Mouse (Mus musculus) liver, embryonic 11.5 days (tissue): ENCODE results near the gene Kcnh5. TPM values are rescaled to one million over a fixed set of nuclear protein-coding genes. Genes with fewer than 3 reads are reported as not detected.

ENCODE experiments used
- ATAC-seq: fragments of 200-750 bp; cut with Nextera tagmentation; replicated peaks from 2 replicates; pipeline ENCODE4 v1.8.0; 2017; ENCODE audit warnings: moderate number of reproducible peaks, mild to moderate bottlenecking, moderate TSS enrichment, moderate library complexity; ENCODE audit not compliant: low FRiP score
- DNase-seq: peaks from one replicate; pipeline ENCODE4 v3.0.0-alpha.2; 2017; ENCODE audit warnings: low spot score
- H3K27ac ChIP-seq: fragments of 300-500 bp; sonication (generic); 2 replicates; pipeline ENCODE4 v1.5.1; 2014; ENCODE audit warnings: mild to moderate bottlenecking, low read depth, low read length, control low read depth
- H3K27me3 ChIP-seq: fragments of 300-500 bp; sonication (generic); replicated peaks from 2 replicates; pipeline ENCODE4 v1.6.1; 2014; ENCODE audit warnings: low read length, mixed read lengths; ENCODE audit not compliant: control insufficient read depth, insufficient read depth
- H3K36me3 ChIP-seq: fragments of 300-500 bp; sonication (generic); 2 replicates; pipeline ENCODE4 v1.6.1; 2014; ENCODE audit warnings: mild to moderate bottlenecking, low read length, moderate library complexity, mixed read lengths; ENCODE audit not compliant: control insufficient read depth, insufficient read depth
- H3K4me1 ChIP-seq: fragments of 300-500 bp; sonication (generic); replicated peaks from 2 replicates; pipeline ENCODE4 v1.6.1; 2014; ENCODE audit warnings: low read length, mixed read lengths; ENCODE audit not compliant: control insufficient read depth, insufficient read depth
- H3K4me2 ChIP-seq: fragments of 300-500 bp; sonication (generic); 2 replicates; pipeline ENCODE4 v1.6.1; 2014; ENCODE audit warnings: mild to moderate bottlenecking, control low read depth, moderate library complexity
- H3K4me3 ChIP-seq: fragments of 300-500 bp; sonication (generic); 2 replicates; pipeline ENCODE4 v1.5.1; 2014; ENCODE audit warnings: low read depth, low read length, control low read depth
- H3K9ac ChIP-seq: fragments of 300-500 bp; sonication (generic); 2 replicates; pipeline ENCODE4 v1.6.1; 2014; ENCODE audit warnings: low read depth, low read length, control low read depth
- H3K9me3 ChIP-seq: fragments of 300-500 bp; sonication (generic); 2 replicates; pipeline ENCODE4 v1.6.1; 2016; ENCODE audit warnings: low read length, inconsistent platforms, mixed read lengths; ENCODE audit not compliant: control insufficient read depth
- WGBS: fragments of 180-500 bp; shearing (Covaris S2); extraction: QIAGEN DNeasy Blood & Tissue Kit; methylation state at CpG from one replicate; pipeline ENCODE4 v1.1.7; 2014; 5-methylcytosine and 5-hydroxymethylcytosine counted together
- polyA plus RNA-seq: library from polyadenylated mRNA; unstranded; fragments of >200 nt; fragmentation: Nextera tagmentation; extraction: Ambion mirVana; gene quantifications from 2 replicates; pipeline ENCODE4 v1.2.1, GENCODE M21; 2014

Gene Kcnh5
- polyA plus RNA-seq, 1 experiment from 2014 or later: 0.05 TPM

GRCm38 (mm10) chr12:75036694-75037093 is 140.4 kb downstream of the Kcnh5 start:
- H3K36me3 ChIP-seq: no peaks in the 10 kb centered on the region

GRCm38 (mm10) chr12:75031970-75032864 is 144.9 kb downstream of the Kcnh5 start:
- Histone ChIP-seq H3K4me1 (no peaks in the 10 kb centered on the region), H3K27ac (no peak overlapping the region), H3K9me3 (no peaks in the 10 kb centered on the region), H3K9ac (no peak overlapping the region), H3K27me3 (no peaks in the 10 kb centered on the region), H3K4me2 (no peak overlapping the region), H3K36me3 (no peaks in the 10 kb centered on the region), H3K4me3 (no peak overlapping the region)
- ATAC-seq: no peak
- DNase-seq: no peak
- 85% methylated on average over 8 of the region's 8 CpGs for WGBS

More at GRCm38 (mm10) chr12:75036694-75037093, 140.4 kb downstream of the Kcnh5 start:
- no peaks in the 10 kb centered on the region for H3K27me3 ChIP-seq
- no peak overlapping the region for H3K4me2 ChIP-seq
- no peak overlapping the region for H3K9ac ChIP-seq
- ATAC-seq: no peak
- H3K9me3 ChIP-seq: no peaks in the 10 kb centered on the region
- H3K27ac ChIP-seq: no peak overlapping the region
- H3K4me3 ChIP-seq: no peak overlapping the region
- 72% methylated on average over 5 of the region's 5 CpGs for WGBS
- no peaks in the 10 kb centered on the region for H3K4me1 ChIP-seq
- no peak for DNase-seq

GRCm38 (mm10) chr12:74971187-74971586 is 205.9 kb downstream of the Kcnh5 start:
- 86% methylated on average over 3 of the region's 3 CpGs for WGBS

GRCm38 (mm10) chr12:74969420-74969819 is 207.7 kb downstream of the Kcnh5 start:
- ATAC-seq (no peak), DNase-seq (no peak)
- H3K4me2 ChIP-seq: no peak overlapping the region
- no peaks in the 10 kb centered on the region for H3K4me1 ChIP-seq
- H3K4me3 ChIP-seq: no peak overlapping the region
- no peaks in the 10 kb centered on the region for H3K9me3 ChIP-seq
- WGBS: 60% methylated on average over 4 of the region's 4 CpGs
- H3K27ac ChIP-seq: no peak overlapping the region
- H3K36me3 ChIP-seq: no peaks in the 10 kb centered on the region
- H3K27me3 ChIP-seq: no peaks in the 10 kb centered on the region
- H3K9ac ChIP-seq: no peak overlapping the region

More at GRCm38 (mm10) chr12:74971187-74971586, 205.9 kb downstream of the Kcnh5 start:
- Histone ChIP-seq H3K9ac (no peak overlapping the region), H3K4me1 (no peaks in the 10 kb centered on the region), H3K4me2 (no peak overlapping the region), H3K27ac (no peak overlapping the region), H3K27me3 (no peaks in the 10 kb centered on the region), H3K9me3 (no peaks in the 10 kb centered on the region), H3K4me3 (no peak overlapping the region), H3K36me3 (no peaks in the 10 kb centered on the region)
- ATAC-seq (no peak), DNase-seq (no peak)

GRCm38 (mm10) chr12:74966266-74966665 is 210.9 kb downstream of the Kcnh5 start:
- Histone ChIP-seq H3K27me3 (no peaks in the 10 kb centered on the region), H3K4me1 (no peaks in the 10 kb centered on the region), H3K9me3 (no peaks in the 10 kb centered on the region), H3K9ac (no peak overlapping the region), H3K36me3 (no peaks in the 10 kb centered on the region), H3K4me2 (no peak overlapping the region), H3K4me3 (no peak overlapping the region), H3K27ac (no peak overlapping the region)
- DNase-seq: no peak
- 89% methylated on average over 2 of the region's 2 CpGs for WGBS
- no peak for ATAC-seq

- no peak overlapping the region for H3K4me3 ChIP-seq
- ATAC-seq (no peak), DNase-seq (no peak)
- no peaks in the 10 kb centered on the region for H3K36me3 ChIP-seq
- no peaks in the 10 kb centered on the region for H3K27me3 ChIP-seq
- no peaks in the 10 kb centered on the region for H3K4me1 ChIP-seq
- H3K27ac ChIP-seq: no peak overlapping the region
- no peaks in the 10 kb centered on the region for H3K9me3 ChIP-seq
- 86% methylated on average over 2 of the region's 2 CpGs for WGBS
- H3K4me2 ChIP-seq: no peak overlapping the region
- H3K9ac ChIP-seq: no peak overlapping the region
Measured at GRCm38 (mm10) chr12:74952661-74953060, 224.5 kb downstream of the Kcnh5 start.

- no peak overlapping the region for H3K27ac ChIP-seq
- ATAC-seq: no peak
- 72% methylated on average over 9 of the region's 9 CpGs for WGBS
- H3K4me2 ChIP-seq: no peak overlapping the region
- H3K4me1 ChIP-seq: no peaks in the 10 kb centered on the region
- H3K9ac ChIP-seq: no peak overlapping the region
- no peak for DNase-seq
- no peak overlapping the region for H3K4me3 ChIP-seq
- H3K27me3 ChIP-seq: no peaks in the 10 kb centered on the region
- H3K36me3 ChIP-seq: no peaks in the 10 kb centered on the region
- no peaks in the 10 kb centered on the region for H3K9me3 ChIP-seq
Measured at GRCm38 (mm10) chr12:74951124-74952115, 225.7 kb downstream of the Kcnh5 start.

- Histone ChIP-seq H3K4me3 (no peak overlapping the region), H3K9ac (no peak overlapping the region), H3K4me1 (no peaks in the 10 kb centered on the region), H3K27ac (no peak overlapping the region), H3K9me3 (no peaks in the 10 kb centered on the region), H3K27me3 (no peaks in the 10 kb centered on the region), H3K36me3 (no peaks in the 10 kb centered on the region), H3K4me2 (no peak overlapping the region)
- ATAC-seq: no peak
- WGBS: 75% methylated on average over 6 of the region's 6 CpGs
- DNase-seq: no peak
Measured at GRCm38 (mm10) chr12:74901331-74901730, 275.8 kb downstream of the Kcnh5 start.
